Mouse (Mus musculus) liver, postnatal 0 days (tissue): ENCODE measurements around the gene Syt17.

Experiments used
- CTCF ChIP-seq: sonication (generic); IDR thresholded peaks from 2 replicates; pipeline ENCODE4 v1.5.1; 2016; ENCODE audit warnings: antibody characterized with exemption, low read depth
- EP300 ChIP-seq: IDR thresholded peaks from 2 replicates; pipeline ENCODE4 v1.6.1; 2016; ENCODE audit warnings: antibody characterized with exemption, low read depth, mild to moderate bottlenecking

- TF ChIP-seq CTCF (no peak), EP300 (no peak)
These were observed 72.7 kb downstream of the Syt17 start for GRCm38 (mm10) chr7:118375341-118375740.
